Mouse (Mus musculus): Measurements from ENCODE around the gene Rims1. TPM values are rescaled to one million over a fixed set of nuclear protein-coding genes. Genes with fewer than 3 reads are reported as not detected.
A peak's percentile ranks its signal among the peaks of the same experiment; 100 is the strongest.

The Rims1 gene
- polyA plus RNA-seq, 1 experiment from 2014 or later = 3.2 TPM

GRCm38 (mm10) chr1:22787616-22788015, 18.2 kb downstream of the Rims1 start:
- Histone ChIP-seq H3K4me1 (ENCODE audit: control insufficient read depth, insufficient read depth, low read length) (no peaks in the 10 kb centered on the region), H3K9me3 (replicated peaks; ENCODE audit: control insufficient read depth, low read length) (no peaks in the 10 kb centered on the region), H3K4me2 (ENCODE audit: low read length) (no peak overlapping the region), H3K9ac (ENCODE audit: low read length) (no peak overlapping the region), H3K36me3 (ENCODE audit: control insufficient read depth, insufficient read depth, low read length) (no peaks in the 10 kb centered on the region), H3K4me3 (ENCODE audit: low read depth, low read length) (no peak overlapping the region), H3K27ac (ENCODE audit: low read depth, low read length) (no peak overlapping the region), H3K27me3 (replicated peaks; ENCODE audit: control insufficient read depth, insufficient read depth, low read length) (no peaks in the 10 kb centered on the region)
- WGBS = 88% methylated on average over 5 of the region's 5 CpGs
- DNase-seq (ENCODE audit: low spot score) (no peak), ATAC-seq (no peak)

GRCm38 (mm10) chr1:22770530-22771254, 35.1 kb downstream of the Rims1 start:
- Histone ChIP-seq H3K36me3 (ENCODE audit: control insufficient read depth, insufficient read depth, low read length) (no peaks in the 10 kb centered on the region), H3K9ac (ENCODE audit: low read length) (no peak overlapping the region), H3K4me3 (ENCODE audit: low read depth, low read length) (no peak overlapping the region), H3K9me3 (replicated peaks; ENCODE audit: control insufficient read depth, low read length) (no peaks in the 10 kb centered on the region), H3K4me1 (ENCODE audit: control insufficient read depth, insufficient read depth, low read length) (no peaks in the 10 kb centered on the region), H3K27me3 (replicated peaks; ENCODE audit: control insufficient read depth, insufficient read depth, low read length) (no peaks in the 10 kb centered on the region), H3K4me2 (ENCODE audit: low read length) (no peak overlapping the region), H3K27ac (ENCODE audit: low read depth, low read length) (no peak overlapping the region)
- 26% methylated on average over 7 of the region's 7 CpGs for WGBS
- ATAC-seq (peak; percentile 46; the same call in 1 of the 2 replicates), DNase-seq (ENCODE audit: low spot score) (peak; percentile 33)

- no peak for DNase-seq (ENCODE audit: low spot score)
- Histone ChIP-seq H3K4me2 (ENCODE audit: low read length) (no peak overlapping the region), H3K9ac (ENCODE audit: low read length) (no peak overlapping the region), H3K4me3 (ENCODE audit: low read depth, low read length) (no peak overlapping the region), H3K27me3 (replicated peaks; ENCODE audit: control insufficient read depth, insufficient read depth, low read length) (no peaks in the 10 kb centered on the region), H3K36me3 (ENCODE audit: control insufficient read depth, insufficient read depth, low read length) (no peaks in the 10 kb centered on the region), H3K27ac (ENCODE audit: low read depth, low read length) (no peak overlapping the region), H3K9me3 (replicated peaks; ENCODE audit: control insufficient read depth, low read length) (no peaks in the 10 kb centered on the region), H3K4me1 (ENCODE audit: control insufficient read depth, insufficient read depth, low read length) (no peaks in the 10 kb centered on the region)
- no peak for ATAC-seq
- WGBS = 87% methylated on average over 4 of the region's 4 CpGs
These were observed 42.4 kb downstream of the Rims1 start for GRCm38 (mm10) chr1:22763376-22763775.

GRCm38 (mm10) chr1:22762780-22763179, 43.0 kb downstream of the Rims1 start:
- Histone ChIP-seq H3K9ac (ENCODE audit: low read length) (no peak overlapping the region), H3K4me3 (ENCODE audit: low read depth, low read length) (no peak overlapping the region), H3K9me3 (replicated peaks; ENCODE audit: control insufficient read depth, low read length) (no peaks in the 10 kb centered on the region), H3K27ac (ENCODE audit: low read depth, low read length) (no peak overlapping the region), H3K36me3 (ENCODE audit: control insufficient read depth, insufficient read depth, low read length) (no peaks in the 10 kb centered on the region), H3K4me2 (ENCODE audit: low read length) (no peak overlapping the region), H3K4me1 (ENCODE audit: control insufficient read depth, insufficient read depth, low read length) (no peaks in the 10 kb centered on the region), H3K27me3 (replicated peaks; ENCODE audit: control insufficient read depth, insufficient read depth, low read length) (no peaks in the 10 kb centered on the region)
- ATAC-seq (no peak), DNase-seq (ENCODE audit: low spot score) (no peak)
- WGBS = 93% methylated on average over 5 of the region's 5 CpGs

GRCm38 (mm10) chr1:22750536-22750935, 55.3 kb downstream of the Rims1 start:
- Histone ChIP-seq H3K9ac (ENCODE audit: low read length) (no peak overlapping the region), H3K27ac (ENCODE audit: low read depth, low read length) (no peak overlapping the region)
- WGBS = 79% methylated on average over 2 of the region's 2 CpGs

GRCm38 (mm10) chr1:22744655-22745054, 61.1 kb downstream of the Rims1 start:
- ATAC-seq (no peak), DNase-seq (ENCODE audit: low spot score) (no peak)
- H3K4me1 ChIP-seq (ENCODE audit: control insufficient read depth, insufficient read depth, low read length) = no peaks in the 10 kb centered on the region

More at GRCm38 (mm10) chr1:22750536-22750935, 55.3 kb downstream of the Rims1 start:
- Histone ChIP-seq H3K27me3 (replicated peaks; ENCODE audit: control insufficient read depth, insufficient read depth, low read length) (no peaks in the 10 kb centered on the region), H3K36me3 (ENCODE audit: control insufficient read depth, insufficient read depth, low read length) (no peaks in the 10 kb centered on the region), H3K9me3 (replicated peaks; ENCODE audit: control insufficient read depth, low read length) (no peaks in the 10 kb centered on the region), H3K4me1 (ENCODE audit: control insufficient read depth, insufficient read depth, low read length) (no peaks in the 10 kb centered on the region), H3K4me2 (ENCODE audit: low read length) (no peak overlapping the region), H3K4me3 (ENCODE audit: low read depth, low read length) (no peak overlapping the region)
- ATAC-seq = no peak
- DNase-seq (ENCODE audit: low spot score) = no peak

GRCm38 (mm10) chr1:22737491-22737890, 68.3 kb downstream of the Rims1 start:
- H3K4me3 ChIP-seq (ENCODE audit: low read depth, low read length) = no peak overlapping the region
- no peak overlapping the region for H3K9ac ChIP-seq (ENCODE audit: low read length)
- no peak overlapping the region for H3K27ac ChIP-seq (ENCODE audit: low read depth, low read length)
- no peaks in the 10 kb centered on the region for H3K9me3 ChIP-seq (replicated peaks; ENCODE audit: control insufficient read depth, low read length)
- 76% methylated on average over 6 of the region's 6 CpGs for WGBS
- no peak overlapping the region for H3K4me2 ChIP-seq (ENCODE audit: low read length)
- ATAC-seq (no peak), DNase-seq (ENCODE audit: low spot score) (no peak)
- no peaks in the 10 kb centered on the region for H3K4me1 ChIP-seq (ENCODE audit: control insufficient read depth, insufficient read depth, low read length)
- no peaks in the 10 kb centered on the region for H3K36me3 ChIP-seq (ENCODE audit: control insufficient read depth, insufficient read depth, low read length)
- H3K27me3 ChIP-seq (replicated peaks; ENCODE audit: control insufficient read depth, insufficient read depth, low read length) = no peaks in the 10 kb centered on the region

More at GRCm38 (mm10) chr1:22744655-22745054, 61.1 kb downstream of the Rims1 start:
- H3K27me3 ChIP-seq (replicated peaks; ENCODE audit: control insufficient read depth, insufficient read depth, low read length) = no peaks in the 10 kb centered on the region
- no peak overlapping the region for H3K4me3 ChIP-seq (ENCODE audit: low read depth, low read length)
- H3K4me2 ChIP-seq (ENCODE audit: low read length) = no peak overlapping the region
- H3K27ac ChIP-seq (ENCODE audit: low read depth, low read length) = no peak overlapping the region
- H3K36me3 ChIP-seq (ENCODE audit: control insufficient read depth, insufficient read depth, low read length) = no peaks in the 10 kb centered on the region
- no peak overlapping the region for H3K9ac ChIP-seq (ENCODE audit: low read length)
- no peaks in the 10 kb centered on the region for H3K9me3 ChIP-seq (replicated peaks; ENCODE audit: control insufficient read depth, low read length)
- 91% methylated on average over 5 of the region's 5 CpGs for WGBS

- H3K4me1 ChIP-seq (ENCODE audit: control insufficient read depth, insufficient read depth, low read length) = no peaks in the 10 kb centered on the region
- no peak overlapping the region for H3K4me3 ChIP-seq (ENCODE audit: low read depth, low read length)
- no peaks in the 10 kb centered on the region for H3K27me3 ChIP-seq (replicated peaks; ENCODE audit: control insufficient read depth, insufficient read depth, low read length)
- no peaks in the 10 kb centered on the region for H3K36me3 ChIP-seq (ENCODE audit: control insufficient read depth, insufficient read depth, low read length)
- ATAC-seq (no peak), DNase-seq (ENCODE audit: low spot score) (no peak)
- WGBS = 91% methylated on average over 2 of the region's 2 CpGs
- H3K9me3 ChIP-seq (replicated peaks; ENCODE audit: control insufficient read depth, low read length) = no peaks in the 10 kb centered on the region
- no peak overlapping the region for H3K4me2 ChIP-seq (ENCODE audit: low read length)
- no peak overlapping the region for H3K9ac ChIP-seq (ENCODE audit: low read length)
- H3K27ac ChIP-seq (ENCODE audit: low read depth, low read length) = no peak overlapping the region
These were observed 71.4 kb downstream of the Rims1 start for GRCm38 (mm10) chr1:22734429-22734828.

GRCm38 (mm10) chr1:22733281-22733680, 72.5 kb downstream of the Rims1 start:
- H3K27ac ChIP-seq (ENCODE audit: low read depth, low read length) = no peak overlapping the region
- DNase-seq (ENCODE audit: low spot score) = no peak
- no peaks in the 10 kb centered on the region for H3K27me3 ChIP-seq (replicated peaks; ENCODE audit: control insufficient read depth, insufficient read depth, low read length)
- no peak for ATAC-seq
- 95% methylated on average over 1 of the region's 1 CpGs for WGBS
- no peak overlapping the region for H3K9ac ChIP-seq (ENCODE audit: low read length)
- no peaks in the 10 kb centered on the region for H3K36me3 ChIP-seq (ENCODE audit: control insufficient read depth, insufficient read depth, low read length)
- no peak overlapping the region for H3K4me3 ChIP-seq (ENCODE audit: low read depth, low read length)
- H3K4me2 ChIP-seq (ENCODE audit: low read length) = no peak overlapping the region
- no peaks in the 10 kb centered on the region for H3K9me3 ChIP-seq (replicated peaks; ENCODE audit: control insufficient read depth, low read length)
- H3K4me1 ChIP-seq (ENCODE audit: control insufficient read depth, insufficient read depth, low read length) = no peaks in the 10 kb centered on the region

Measured in forebrain, embryonic 14.5 days (tissue).